Mouse (Mus musculus) brain, embryonic 14.5 days (tissue): ENCODE data around the gene Pitpnm2.

Experiments
- CTCF ChIP-seq: fragments of 200-500 bp; IDR thresholded peaks from 2 replicates; pipeline ENCODE4 v1.5.1; 2012; ENCODE audit warnings: inconsistent platforms, mild to moderate bottlenecking, moderate library complexity, borderline replicate concordance; ENCODE audit not compliant: insufficient read depth, insufficient read length; ENCODE audit errors: extremely low read depth
- POLR2A ChIP-seq: fragments of 200-500 bp; IDR thresholded peaks from 2 replicates; pipeline ENCODE4 v1.6.1; 2012; ENCODE audit warnings: mild to moderate bottlenecking, inconsistent platforms, borderline replicate concordance; ENCODE audit not compliant: poor library complexity, insufficient read depth, insufficient read length, severe bottlenecking; ENCODE audit errors: extremely low read depth

DNA sequence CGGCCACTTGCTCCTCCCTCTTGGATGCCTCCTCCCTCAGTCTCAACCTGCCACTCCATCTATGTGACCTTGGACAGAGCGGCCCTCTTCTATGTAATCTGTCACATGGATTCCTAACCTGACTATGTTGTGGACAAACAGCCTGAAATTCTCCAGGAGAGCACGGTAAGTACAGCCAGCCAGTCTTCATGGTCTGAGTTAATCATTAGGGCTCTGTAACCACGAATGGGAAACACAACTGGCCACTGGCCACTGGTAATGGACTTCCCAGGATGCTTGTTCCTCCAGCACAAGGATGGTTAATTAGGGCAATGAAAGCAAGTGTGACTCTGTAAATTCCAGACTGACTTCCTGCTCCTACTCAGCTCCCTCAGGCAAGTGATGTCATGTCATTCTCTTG lies 13.4 kb downstream of the Pitpnm2 start:
- TF ChIP-seq POLR2A (no peak), CTCF (no peak)
